Mouse (Mus musculus) olfactory bulb, adult 2 months (tissue): ENCODE measurements at regions not wholly inside any gene's neighbourhood (a gene's known extent, or its start where the extent isn't known, plus 50 kb on each side); places are given as distances from the start of the nearest gene placed in this dataset.

ENCODE experiments used
- H3K27ac ChIP-seq: fragments of 200-500 bp; 2 replicates; pipeline ENCODE4 v1.5.1; 2012; ENCODE audit warnings: low read depth, low read length; ENCODE audit not compliant: insufficient read depth
- H3K4me1 ChIP-seq: fragments of 200-500 bp; 2 replicates; pipeline ENCODE4 v1.6.1; 2012; ENCODE audit warnings: low read length; ENCODE audit not compliant: control insufficient read depth, insufficient read depth
- H3K4me3 ChIP-seq: fragments of 200-500 bp; 2 replicates; pipeline ENCODE4 v1.5.1; 2012; ENCODE audit warnings: mild to moderate bottlenecking, low read depth, low read length, moderate library complexity; ENCODE audit not compliant: insufficient read depth
- CTCF ChIP-seq: fragments of 200-500 bp; IDR thresholded peaks from 2 replicates; pipeline ENCODE4 v1.5.1; 2012; ENCODE audit warnings: low read depth, mild to moderate bottlenecking, low read length, moderate library complexity; ENCODE audit not compliant: insufficient read depth
- POLR2A ChIP-seq: fragments of 200-500 bp; IDR thresholded peaks from 2 replicates; pipeline ENCODE4 v1.6.1; 2012; ENCODE audit warnings: mild to moderate bottlenecking, low read depth, low read length, moderate library complexity; ENCODE audit not compliant: insufficient read depth
- WGBS: fragments of 180-500 bp; shearing (Covaris S2); methylation state at CpG from one replicate; pipeline ENCODE4 v1.1.7; 2018; 5-methylcytosine and 5-hydroxymethylcytosine counted together

- H3K4me1 ChIP-seq: no peaks in the 10 kb centered on the region
- 71% methylated on average over 14 of the region's 14 CpGs for WGBS
- no peak overlapping the region for H3K4me3 ChIP-seq
- H3K27ac ChIP-seq: no peak overlapping the region
- TF ChIP-seq CTCF (no peak), POLR2A (no peak)
These were observed 111.2 kb upstream of the Cpm start for GRCm38 (mm10) chr10:117517800-117518770.

GRCm38 (mm10) chr10:117517071-117517714 is 112.1 kb upstream of the Cpm start:
- no peak overlapping the region for H3K27ac ChIP-seq
- 76% methylated on average over 11 of the region's 11 CpGs for WGBS

GRCm38 (mm10) chr10:117516510-117516909 is 112.8 kb upstream of the Cpm start:
- Histone ChIP-seq H3K4me1 (no peaks in the 10 kb centered on the region), H3K27ac (no peak overlapping the region)
- WGBS: 93% methylated on average over 8 of the region's 8 CpGs

More at GRCm38 (mm10) chr10:117517071-117517714, 112.1 kb upstream of the Cpm start:
- H3K4me3 ChIP-seq: no peak overlapping the region
- no peaks in the 10 kb centered on the region for H3K4me1 ChIP-seq
- TF ChIP-seq CTCF (no peak), POLR2A (no peak)

GRCm38 (mm10) chr10:117515777-117516501 is 113.4 kb upstream of the Cpm start:
- no peak overlapping the region for H3K4me3 ChIP-seq
- 64% methylated on average over 10 of the region's 10 CpGs for WGBS
- H3K27ac ChIP-seq: no peak overlapping the region

More at GRCm38 (mm10) chr10:117516510-117516909, 112.8 kb upstream of the Cpm start:
- H3K4me3 ChIP-seq: no peak overlapping the region
- no peak for TF ChIP-seq POLR2A
- TF ChIP-seq CTCF: no peak

GRCm38 (mm10) chr10:117515039-117515438 is 114.3 kb upstream of the Cpm start:
- TF ChIP-seq CTCF: no peak
- TF ChIP-seq POLR2A: no peak
- Histone ChIP-seq H3K4me3 (no peak overlapping the region), H3K4me1 (no peaks in the 10 kb centered on the region), H3K27ac (no peak overlapping the region)
- WGBS: 93% methylated on average over 8 of the region's 8 CpGs

More at GRCm38 (mm10) chr10:117515777-117516501, 113.4 kb upstream of the Cpm start:
- TF ChIP-seq CTCF (no peak), POLR2A (no peak)
- H3K4me1 ChIP-seq: no peaks in the 10 kb centered on the region

GRCm38 (mm10) chr10:117513925-117514546 is 115.3 kb upstream of the Cpm start:
- 94% methylated on average over 7 of the region's 7 CpGs for WGBS
- TF ChIP-seq POLR2A (no peak), CTCF (no peak)

GRCm38 (mm10) chr10:117512424-117513257 is 116.7 kb upstream of the Cpm start:
- no peak overlapping the region for H3K4me3 ChIP-seq
- TF ChIP-seq POLR2A (no peak), CTCF (no peak)
- no peak overlapping the region for H3K27ac ChIP-seq
- H3K4me1 ChIP-seq: peaks cover 2% of the 10 kb centered on the region; the same call in 1 of the 2 replicates
- 95% methylated on average over 9 of the region's 9 CpGs for WGBS

More at GRCm38 (mm10) chr10:117513925-117514546, 115.3 kb upstream of the Cpm start:
- no peak overlapping the region for H3K27ac ChIP-seq
- no peak overlapping the region for H3K4me3 ChIP-seq
- H3K4me1 ChIP-seq: no peaks in the 10 kb centered on the region
